Mouse (Mus musculus): ENCODE results near the gene Trim15. TPM values are rescaled to one million over a fixed set of nuclear protein-coding genes. Genes with fewer than 3 reads are reported as not detected.
"Not testable (repeated sequence)": the region's sequence is repeated elsewhere in the genome, so short reads cannot be mapped to it uniquely, and the experiment has no call there.

Trim15 gene
- total RNA-seq, 2 experiments from 2014 or later: not detected

GRCm38 (mm10) chr17:36835591-36836426 is 31.2 kb downstream of the Trim15 start:
- intact Hi-C loops (cut with DNase I): loop anchor here (5.0 kb wide), 1 partner anchor 121 kb away; the partner anchor contains the start of genes Znrd1 and Znrd1as
- DNase-seq: peak; percentile 24 to 40

GRCm38 (mm10) chr17:36832694-36833093 is 34.3 kb downstream of the Trim15 start:
- DNase-seq: no peak
- intact Hi-C loops (cut with DNase I): no loop called here

- intact Hi-C loops (cut with DNase I): no loop called here
- DNase-seq: no peak
Measured at GRCm38 (mm10) chr17:36830470-36830869, 36.5 kb downstream of the Trim15 start.

GRCm38 (mm10) chr17:36828488-36828887 is 38.5 kb downstream of the Trim15 start:
- intact Hi-C loops (cut with DNase I): no loop called here

GRCm38 (mm10) chr17:36826002-36826401 is 41.0 kb downstream of the Trim15 start:
- intact Hi-C loops (cut with DNase I): not testable (repeated sequence)
- DNase-seq: peak; percentile 62 to 83

More at GRCm38 (mm10) chr17:36828488-36828887, 38.5 kb downstream of the Trim15 start:
- no peak for DNase-seq

GRCm38 (mm10) chr17:36825525-36825924 is 41.5 kb downstream of the Trim15 start:
- intact Hi-C loops (cut with DNase I): no loop called here
- no peak for DNase-seq

GRCm38 (mm10) chr17:36824005-36824404 is 43.0 kb downstream of the Trim15 start:
- intact Hi-C loops (cut with DNase I): loop anchor here (5.0 kb wide), 1 partner anchor 37 kb away; no protein-coding TSS in a partner anchor
- peak in 1 of 2 experiments; percentile 15 for DNase-seq

GRCm38 (mm10) chr17:36811871-36812270 is 55.1 kb downstream of the Trim15 start, which contains the start of gene H2-M10.6:
TSS of gene H2-M10.6 (plus strand) at chr17:36812171.
- intact Hi-C loops (cut with DNase I): loop anchor here (5.0 kb wide), 1 partner anchor 450 kb away; no protein-coding TSS in a partner anchor
- DNase-seq: no peak

Other genes with a start within 250 kb of the Trim15 start
- gene H2-M9, start 224.5 kb downstream of the Trim15 start, total RNA-seq (2021): not detected
- gene H2-M1, start 195.0 kb downstream of the Trim15 start, total RNA-seq (2021): not detected
- gene H2-M10.5, start 94.3 kb downstream of the Trim15 start, total RNA-seq (2021): not detected
- gene H2-M10.6, start 55.0 kb downstream of the Trim15 start, total RNA-seq (2021): not detected
- gene Trim26, start 30.1 kb downstream of the Trim15 start, total RNA-seq (2021): 10 to 100 TPM; 17.1 to 18.8 TPM
- gene Trim10, start 2.4 kb upstream of the Trim15 start, total RNA-seq (2021): not detected
- gene Trim40, start 22.9 kb upstream of the Trim15 start, total RNA-seq (2021): not detected
- gene Trim31, start 30.9 kb upstream of the Trim15 start, total RNA-seq (2021): not detected
- gene Rnf39, start 75.7 kb upstream of the Trim15 start, total RNA-seq (2021): not detected
- 10 to 100 TPM; 48.0 to 56.2 TPM for gene Ppp1r11, start 84.5 kb upstream of the Trim15 start, total RNA-seq (2021)
- 10 to 100 TPM; 16.1 to 17.7 TPM for gene Znrd1, start 91.3 kb upstream of the Trim15 start, total RNA-seq (2021)
- gene Znrd1as, start 91.4 kb upstream of the Trim15 start, total RNA-seq (2021): 10 to 100 TPM; 16.1 to 17.2 TPM
- gene 2410137M14Rik, start 114.0 kb upstream of the Trim15 start, total RNA-seq (2021): not detected
- gene H2-M5, start 122.3 kb upstream of the Trim15 start, total RNA-seq (2021): under 1 TPM in 1 of 2 experiments, not detected in 1; 0.10 TPM
- gene Zfp57, start 134.0 kb upstream of the Trim15 start, total RNA-seq (2021): under 1 TPM; 0.23 to 0.59 TPM
- not detected for gene Mog, start 156.2 kb upstream of the Trim15 start, total RNA-seq (2021)
- 1 to 10 TPM; 8.0 to 8.1 TPM for gene Gabbr1, start 178.8 kb upstream of the Trim15 start, total RNA-seq (2021)
- not detected for gene Olfr90, start 221.3 kb upstream of the Trim15 start, total RNA-seq (2021)
- not detected for gene Olfr91, start 231.1 kb upstream of the Trim15 start, total RNA-seq (2021)